Mouse (Mus musculus): ENCODE measurements at regions not wholly inside any gene's neighbourhood (a gene's known extent, or its start where the extent isn't known, plus 50 kb on each side); places are given as distances from the start of the nearest gene placed in this dataset.
A peak's percentile ranks its signal among the peaks of the same experiment; 100 is the strongest.

DNA sequence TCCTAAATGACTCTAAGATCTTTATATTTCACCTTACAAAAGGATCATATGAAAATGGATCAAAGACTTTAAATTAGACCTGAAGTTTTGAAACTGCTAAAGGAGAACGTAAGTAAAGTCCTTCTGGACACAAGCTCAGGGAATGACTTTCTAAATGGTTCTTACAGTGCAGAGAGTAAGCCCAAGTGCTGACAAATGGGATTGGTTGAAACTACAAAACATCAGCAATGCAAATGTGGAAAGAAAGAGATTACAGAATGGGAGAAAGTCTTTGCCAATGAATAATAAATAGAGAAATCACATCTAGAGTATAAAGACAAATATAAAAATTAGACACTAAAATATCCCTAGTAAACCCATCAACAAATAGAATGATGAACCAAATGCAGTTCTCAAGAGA is 263.9 kb downstream of the Atp10a start:
- no peak for DNase-seq (ENCODE audit: inconsistent age in 2 of 2, low spot score in 1 of 2)

DNA sequence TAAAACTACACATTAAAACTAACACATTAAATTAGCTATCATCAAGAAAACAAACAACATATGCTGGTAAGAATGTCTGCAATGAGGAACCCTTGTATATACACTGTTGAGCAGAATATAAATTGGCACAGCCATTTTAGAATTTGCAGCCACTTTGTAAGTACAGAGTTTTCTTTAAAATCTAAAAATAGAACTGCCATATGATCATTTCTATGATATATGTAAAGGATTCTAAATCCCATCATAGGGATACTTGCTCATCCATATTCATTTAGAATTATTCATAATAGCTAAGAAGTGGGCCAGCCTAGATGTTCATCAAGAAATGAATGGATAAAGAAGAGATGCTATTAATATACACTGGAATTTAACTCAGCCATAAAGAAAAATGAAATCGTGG is 264.3 kb downstream of the Atp10a start:
- DNase-seq (ENCODE audit: inconsistent age in 2 of 2, low spot score in 1 of 2), result no peak

DNA sequence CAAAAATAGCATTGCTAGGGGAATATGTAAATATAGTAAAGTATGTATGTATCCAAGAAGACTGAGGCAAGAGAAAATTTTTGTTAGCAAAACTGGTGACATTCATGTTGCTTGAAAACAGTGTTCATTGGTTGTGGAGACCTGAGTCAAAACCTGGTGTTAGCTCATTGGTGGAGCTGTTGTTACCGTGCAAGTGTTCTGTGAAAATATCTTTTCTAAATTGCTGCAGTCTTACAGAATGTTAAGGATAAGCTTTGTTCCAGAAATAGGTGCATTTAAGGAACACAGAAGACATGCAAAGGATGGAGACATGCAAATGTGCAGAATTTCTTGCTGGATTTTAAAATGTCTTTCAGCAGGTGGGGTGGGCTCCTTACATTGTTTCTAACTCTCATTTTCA is 269.0 kb downstream of the Atp10a start:
- DNase-seq (ENCODE audit: inconsistent age in 2 of 2, low spot score in 1 of 2), result no peak

DNA sequence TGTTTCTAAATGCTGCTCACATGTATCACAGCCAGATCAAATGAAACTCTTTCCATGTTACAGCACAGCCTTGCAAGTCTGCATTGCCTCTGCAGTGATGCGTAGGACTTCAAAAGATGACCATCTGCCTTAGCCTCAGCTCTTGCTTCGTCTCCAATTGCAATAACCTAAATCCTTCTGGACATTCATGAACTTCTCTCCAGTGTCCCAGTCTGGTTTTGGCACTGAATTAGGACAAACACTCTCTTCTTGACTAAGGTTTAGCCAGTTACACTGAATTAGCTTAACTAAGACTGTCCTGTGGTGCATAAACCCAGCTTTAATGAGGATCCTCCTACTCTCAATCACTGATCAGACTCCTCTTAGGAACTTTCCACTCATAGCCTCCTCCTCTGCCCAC is 269.4 kb downstream of the Atp10a start:
- DNase-seq (ENCODE audit: inconsistent age in 2 of 2, low spot score in 1 of 2), result no peak

DNA sequence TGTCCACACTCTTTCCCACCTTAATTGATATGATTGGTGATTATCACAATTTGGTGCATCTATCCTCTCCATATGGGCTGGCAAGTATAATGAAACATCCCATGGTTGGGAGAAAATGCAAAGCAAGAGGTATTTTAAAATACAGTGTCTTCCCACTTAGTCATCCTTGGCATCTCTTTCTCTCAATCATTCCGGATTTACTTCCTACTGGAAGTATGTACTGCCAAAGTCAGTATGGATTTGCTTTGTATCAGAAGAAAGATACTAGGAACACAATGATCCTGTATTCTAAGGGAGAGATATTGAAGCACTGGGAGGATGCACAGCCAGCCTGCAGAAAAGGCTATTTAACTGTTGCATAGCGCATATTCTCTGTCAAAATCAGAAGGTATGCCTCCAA is 271.1 kb upstream of the Ube3a start:
- DNase-seq (ENCODE audit: inconsistent age in 2 of 2, low spot score in 1 of 2), result no peak

DNA sequence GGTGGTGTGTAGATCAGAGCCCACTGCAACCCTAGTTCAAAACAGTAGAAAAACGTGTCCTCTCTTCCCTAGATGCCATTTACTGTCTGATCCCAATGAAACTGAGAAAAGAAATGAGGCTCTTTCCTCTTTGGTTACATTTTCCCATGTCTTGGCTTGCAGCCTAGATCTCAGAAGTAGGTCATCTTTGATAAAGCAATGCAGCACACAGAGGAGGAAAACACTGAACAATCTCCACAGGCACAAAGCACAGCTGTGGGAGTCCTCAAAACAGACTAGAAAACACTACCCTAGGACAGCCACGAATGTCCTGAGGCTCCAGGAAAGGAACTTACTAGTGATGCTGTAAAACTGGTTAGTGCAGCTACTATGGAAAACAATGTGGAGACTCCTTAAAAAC is 221.4 kb upstream of the Ube3a start:
- peak; percentile 29 to 73 for DNase-seq (ENCODE audit: inconsistent age in 2 of 2, low spot score in 1 of 2)

DNA sequence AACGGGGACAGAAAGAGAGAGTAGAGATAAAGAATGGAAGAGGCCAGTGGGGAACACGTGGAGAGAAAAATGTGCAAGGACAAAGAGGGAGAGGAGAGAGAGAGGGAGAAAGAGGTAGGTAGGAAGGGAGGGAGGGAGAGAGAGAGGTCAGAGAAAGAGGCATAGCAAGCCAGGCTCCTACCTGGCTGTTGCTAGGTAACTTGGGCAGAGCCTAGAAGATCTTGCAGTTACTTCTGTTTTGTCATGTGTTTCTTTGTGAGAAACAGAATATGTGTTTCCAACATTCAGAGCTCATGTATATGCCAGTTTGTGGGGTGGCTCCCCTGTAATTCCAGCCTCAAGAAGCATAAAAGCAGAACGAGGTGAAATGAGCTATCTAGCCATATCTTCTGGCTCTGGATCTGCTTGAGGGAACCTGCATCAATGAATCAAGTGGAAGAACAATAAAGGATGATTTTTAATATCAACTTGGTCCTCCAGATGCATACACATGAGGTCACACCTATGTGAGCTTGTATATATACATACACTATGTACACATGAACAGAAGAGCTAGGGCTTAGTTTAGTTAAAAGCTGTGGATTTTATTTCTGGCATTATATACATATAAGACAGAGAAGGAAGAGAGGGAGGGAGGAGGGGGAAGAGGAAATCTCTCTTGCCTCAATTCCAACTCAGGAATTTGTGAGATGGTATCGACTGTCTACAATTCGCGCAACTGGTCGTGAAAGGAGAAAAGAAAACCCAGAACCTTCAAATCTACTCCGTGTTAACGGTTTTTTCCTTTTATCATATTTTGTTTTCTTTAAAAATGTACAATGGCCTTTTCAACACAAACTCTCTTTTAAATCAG is 214.9 kb upstream of the Ube3a start:
- no peak for DNase-seq (ENCODE audit: inconsistent age in 2 of 2, low spot score in 1 of 2)

DNA sequence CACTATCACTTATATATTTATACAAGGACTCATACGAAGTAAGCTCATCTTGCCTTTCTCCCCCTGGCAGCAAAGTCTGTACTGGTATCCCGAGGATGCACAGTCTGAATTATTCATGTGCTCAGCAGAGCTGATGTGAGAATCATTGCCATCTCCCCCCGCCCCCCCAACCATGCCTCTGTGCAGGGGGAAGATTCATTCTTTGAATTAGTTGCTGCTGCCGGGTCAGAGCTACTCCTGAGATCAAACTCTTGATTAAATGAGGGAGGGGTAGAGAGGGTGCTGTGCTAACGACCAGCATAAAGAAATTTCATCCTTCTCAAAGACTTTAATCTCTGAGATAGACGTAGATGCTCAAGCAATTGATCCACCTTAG is 214.3 kb upstream of the Ube3a start:
- DNase-seq (ENCODE audit: inconsistent age in 2 of 2, low spot score in 1 of 2), result no peak

DNA sequence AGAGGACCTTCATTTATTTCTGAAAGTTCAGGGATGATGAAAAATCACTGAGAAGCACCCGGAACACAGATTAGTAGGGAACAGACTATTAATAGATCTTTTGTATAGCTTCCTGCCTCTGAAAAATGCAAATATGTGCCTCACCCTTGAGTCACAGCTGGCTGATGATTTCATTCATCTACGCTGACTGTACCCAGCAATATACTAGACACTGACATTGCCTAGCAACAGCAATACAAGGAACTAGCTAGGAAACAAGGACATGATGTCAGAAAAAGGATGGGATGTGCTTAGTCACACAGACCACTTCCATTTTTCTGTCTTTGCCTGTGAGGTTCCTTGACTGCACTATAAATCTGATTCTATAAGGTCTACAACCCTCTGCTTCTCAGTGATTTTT is 201.1 kb upstream of the Ube3a start:
- DNase-seq (ENCODE audit: inconsistent age in 2 of 2, low spot score in 1 of 2), result peak in 1 of 2 experiments; percentile 41

All from adrenal gland, adult (tissue).